Mouse (Mus musculus): ENCODE measurements at regions not wholly inside any gene's neighbourhood (a gene's known extent, or its start where the extent isn't known, plus 50 kb on each side); places are given as distances from the start of the nearest gene placed in this dataset.

- H3K9me3 ChIP-seq, result no peaks in the 10 kb centered on the region
- H3K4me1 ChIP-seq, result no peaks in the 10 kb centered on the region
- H3K27ac ChIP-seq (replicated peaks), result no peak overlapping the region
- no peak for ATAC-seq (ENCODE audit: low FRiP score, low read depth)
- H3K27me3 ChIP-seq, result no peaks in the 10 kb centered on the region
- no peak overlapping the region for H3K4me2 ChIP-seq (replicated peaks)
- no peak overlapping the region for H3K9ac ChIP-seq (replicated peaks)
- H3K4me3 ChIP-seq, result no peak overlapping the region
- WGBS, result 86% methylated on average over 2 of the region's 2 CpGs
- no peaks in the 10 kb centered on the region for H3K36me3 ChIP-seq
Measured at GRCm38 (mm10) chr19:21115693-21116092, 156.4 kb upstream of the Zfand5 start.

GRCm38 (mm10) chr19:21111836-21112235, 157.8 kb upstream of the Tmc1 start:
- no peak overlapping the region for H3K4me2 ChIP-seq (replicated peaks)
- H3K9me3 ChIP-seq, result no peaks in the 10 kb centered on the region
- WGBS, result 91% methylated on average over 5 of the region's 5 CpGs
- H3K9ac ChIP-seq (replicated peaks), result no peak overlapping the region
- no peaks in the 10 kb centered on the region for H3K27me3 ChIP-seq
- H3K27ac ChIP-seq (replicated peaks), result no peak overlapping the region
- H3K36me3 ChIP-seq, result no peaks in the 10 kb centered on the region
- no peaks in the 10 kb centered on the region for H3K4me1 ChIP-seq
- no peak overlapping the region for H3K4me3 ChIP-seq
- no peak for ATAC-seq (ENCODE audit: low FRiP score, low read depth)

DNA sequence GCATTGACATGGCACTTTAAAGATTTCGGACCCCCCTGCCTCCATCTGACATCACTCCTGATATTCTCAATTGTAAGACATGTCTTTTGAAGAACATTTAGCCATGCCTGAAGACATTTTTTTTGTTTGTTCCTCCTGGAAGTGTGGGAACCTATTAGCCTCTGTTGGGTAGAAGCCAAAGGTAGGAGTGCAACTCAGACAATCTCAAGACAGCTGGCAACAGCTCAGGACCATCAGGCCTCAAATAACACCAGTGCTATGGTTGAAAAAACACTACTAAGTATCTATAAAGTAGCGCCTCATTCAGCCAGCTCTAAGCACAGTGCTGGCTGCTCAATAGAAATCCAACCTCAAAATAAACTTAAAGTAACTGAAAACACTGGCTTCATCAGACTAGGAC, 154.3 kb upstream of the Tmc1 start:
- ATAC-seq (ENCODE audit: low FRiP score, low read depth), result no peak
- H3K4me1 ChIP-seq, result no peaks in the 10 kb centered on the region
- no peaks in the 10 kb centered on the region for H3K27me3 ChIP-seq
- WGBS, result 91% methylated on average over 2 of the region's 2 CpGs
- no peaks in the 10 kb centered on the region for H3K9me3 ChIP-seq
- no peak overlapping the region for H3K4me2 ChIP-seq (replicated peaks)
- H3K27ac ChIP-seq (replicated peaks), result no peak overlapping the region
- H3K36me3 ChIP-seq, result no peaks in the 10 kb centered on the region
- H3K9ac ChIP-seq (replicated peaks), result no peak overlapping the region
- no peak overlapping the region for H3K4me3 ChIP-seq

- 66% methylated on average over 3 of the region's 3 CpGs for WGBS
- Histone ChIP-seq H3K9me3 (no peaks in the 10 kb centered on the region), H3K27me3 (no peaks in the 10 kb centered on the region), H3K4me2 (replicated peaks) (no peak overlapping the region), H3K36me3 (no peaks in the 10 kb centered on the region), H3K4me3 (no peak overlapping the region), H3K27ac (replicated peaks) (no peak overlapping the region), H3K4me1 (no peaks in the 10 kb centered on the region), H3K9ac (replicated peaks) (no peak overlapping the region)
- no peak for ATAC-seq (ENCODE audit: low FRiP score, low read depth)
Measured at GRCm38 (mm10) chr19:21107741-21108140, 153.7 kb upstream of the Tmc1 start.

DNA sequence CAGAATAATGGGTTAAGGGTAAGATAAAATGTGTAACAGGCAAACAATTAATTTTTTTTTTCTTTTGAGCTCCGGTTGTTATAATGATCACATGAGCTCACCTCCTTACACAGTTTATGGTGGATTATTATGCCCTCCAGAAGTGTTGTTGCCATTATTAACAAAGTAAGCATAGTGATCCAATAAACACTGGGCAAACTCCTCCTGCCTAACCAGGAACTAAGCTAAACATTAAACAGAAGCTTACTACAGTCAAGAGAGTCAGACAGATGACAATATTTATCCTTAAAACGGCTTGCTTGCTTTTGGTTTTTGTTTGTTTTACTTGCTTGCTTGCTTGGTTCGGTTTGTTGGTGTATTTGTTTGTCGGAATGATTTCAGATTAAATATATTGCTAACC, 153.3 kb upstream of the Tmc1 start:
- 80% methylated on average over 4 of the region's 4 CpGs for WGBS
- no peak overlapping the region for H3K4me2 ChIP-seq (replicated peaks)
- no peaks in the 10 kb centered on the region for H3K36me3 ChIP-seq
- no peak overlapping the region for H3K27ac ChIP-seq (replicated peaks)
- no peak overlapping the region for H3K9ac ChIP-seq (replicated peaks)
- no peaks in the 10 kb centered on the region for H3K4me1 ChIP-seq
- no peaks in the 10 kb centered on the region for H3K27me3 ChIP-seq
- H3K9me3 ChIP-seq, result no peaks in the 10 kb centered on the region
- H3K4me3 ChIP-seq, result no peak overlapping the region
- no peak for ATAC-seq (ENCODE audit: low FRiP score, low read depth)

GRCm38 (mm10) chr19:21106766-21107165, 152.8 kb upstream of the Tmc1 start:
- 94% methylated on average over 10 of the region's 10 CpGs for WGBS
- no peaks in the 10 kb centered on the region for H3K27me3 ChIP-seq
- no peak overlapping the region for H3K4me2 ChIP-seq (replicated peaks)
- no peak overlapping the region for H3K9ac ChIP-seq (replicated peaks)
- ATAC-seq (ENCODE audit: low FRiP score, low read depth), result no peak
- H3K36me3 ChIP-seq, result no peaks in the 10 kb centered on the region
- H3K4me3 ChIP-seq, result no peak overlapping the region
- H3K27ac ChIP-seq (replicated peaks), result no peak overlapping the region
- H3K4me1 ChIP-seq, result no peaks in the 10 kb centered on the region
- no peaks in the 10 kb centered on the region for H3K9me3 ChIP-seq

DNA sequence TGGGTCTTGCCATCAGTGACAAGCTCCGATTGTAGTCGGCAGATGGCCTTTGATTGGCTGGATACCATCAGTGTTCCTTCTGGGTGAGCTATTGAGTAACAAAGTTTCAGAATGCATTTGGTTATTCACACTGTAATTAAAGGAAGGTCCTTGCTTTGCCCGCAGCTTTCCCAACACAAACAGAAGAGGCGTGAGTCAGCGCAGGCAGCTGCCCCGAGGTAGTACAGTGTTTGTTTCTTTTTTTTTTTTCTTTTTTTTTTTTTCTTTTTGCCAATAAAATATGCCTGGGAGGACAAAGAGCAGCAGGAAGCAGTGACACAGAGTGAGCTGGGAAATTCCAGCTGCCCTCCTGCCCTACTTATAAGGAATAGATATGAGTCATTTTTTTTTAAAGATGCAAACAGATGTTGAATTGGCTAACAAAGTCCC, 152.3 kb upstream of the Tmc1 start:
- ATAC-seq (ENCODE audit: low FRiP score, low read depth), result no peak
- H3K27me3 ChIP-seq, result no peaks in the 10 kb centered on the region
- H3K9me3 ChIP-seq, result no peaks in the 10 kb centered on the region
- no peaks in the 10 kb centered on the region for H3K36me3 ChIP-seq
- no peak overlapping the region for H3K4me2 ChIP-seq (replicated peaks)
- H3K27ac ChIP-seq (replicated peaks), result no peak overlapping the region
- no peaks in the 10 kb centered on the region for H3K4me1 ChIP-seq
- no peak overlapping the region for H3K9ac ChIP-seq (replicated peaks)
- 66% methylated on average over 6 of the region's 6 CpGs for WGBS
- H3K4me3 ChIP-seq, result no peak overlapping the region

GRCm38 (mm10) chr19:21105004-21105403, 151.0 kb upstream of the Tmc1 start:
- WGBS, result 81% methylated on average over 6 of the region's 6 CpGs

DNA sequence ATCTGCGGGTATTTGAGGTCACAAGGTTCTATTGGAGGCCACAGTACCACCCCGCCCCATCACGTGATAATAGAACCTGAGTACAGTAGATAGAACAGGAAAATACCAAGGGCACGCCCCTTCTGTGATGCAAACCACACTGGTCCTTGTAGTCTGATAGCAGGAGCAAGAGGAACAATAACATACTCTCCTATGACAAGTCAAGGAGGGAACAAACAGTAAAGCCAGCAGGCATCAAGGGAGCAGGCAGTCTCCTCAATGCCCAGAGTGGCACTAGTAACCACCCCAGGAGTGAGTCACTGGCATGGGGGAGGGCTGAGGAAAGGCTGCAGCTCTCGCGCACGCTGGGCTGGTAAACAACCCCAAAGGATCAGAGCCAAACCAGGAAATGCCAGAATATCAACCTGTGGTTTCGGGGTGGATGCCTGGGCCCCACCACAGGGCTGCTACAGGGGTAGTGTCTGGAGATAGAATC, 150.5 kb upstream of the Tmc1 start:
- H3K4me2 ChIP-seq (replicated peaks), result no peak overlapping the region
- no peak overlapping the region for H3K9ac ChIP-seq (replicated peaks)
- ATAC-seq (ENCODE audit: low FRiP score, low read depth), result no peak
- no peaks in the 10 kb centered on the region for H3K4me1 ChIP-seq
- 86% methylated on average over 8 of the region's 8 CpGs for WGBS
- no peaks in the 10 kb centered on the region for H3K27me3 ChIP-seq
- no peaks in the 10 kb centered on the region for H3K9me3 ChIP-seq
- H3K4me3 ChIP-seq, result no peak overlapping the region
- no peaks in the 10 kb centered on the region for H3K36me3 ChIP-seq
- H3K27ac ChIP-seq (replicated peaks), result no peak overlapping the region

More at GRCm38 (mm10) chr19:21105004-21105403, 151.0 kb upstream of the Tmc1 start:
- Histone ChIP-seq H3K36me3 (no peaks in the 10 kb centered on the region), H3K27ac (replicated peaks) (no peak overlapping the region), H3K9me3 (no peaks in the 10 kb centered on the region), H3K4me3 (no peak overlapping the region), H3K4me2 (replicated peaks) (no peak overlapping the region), H3K4me1 (no peaks in the 10 kb centered on the region), H3K9ac (replicated peaks) (no peak overlapping the region), H3K27me3 (no peaks in the 10 kb centered on the region)
- no peak for ATAC-seq (ENCODE audit: low FRiP score, low read depth)

DNA sequence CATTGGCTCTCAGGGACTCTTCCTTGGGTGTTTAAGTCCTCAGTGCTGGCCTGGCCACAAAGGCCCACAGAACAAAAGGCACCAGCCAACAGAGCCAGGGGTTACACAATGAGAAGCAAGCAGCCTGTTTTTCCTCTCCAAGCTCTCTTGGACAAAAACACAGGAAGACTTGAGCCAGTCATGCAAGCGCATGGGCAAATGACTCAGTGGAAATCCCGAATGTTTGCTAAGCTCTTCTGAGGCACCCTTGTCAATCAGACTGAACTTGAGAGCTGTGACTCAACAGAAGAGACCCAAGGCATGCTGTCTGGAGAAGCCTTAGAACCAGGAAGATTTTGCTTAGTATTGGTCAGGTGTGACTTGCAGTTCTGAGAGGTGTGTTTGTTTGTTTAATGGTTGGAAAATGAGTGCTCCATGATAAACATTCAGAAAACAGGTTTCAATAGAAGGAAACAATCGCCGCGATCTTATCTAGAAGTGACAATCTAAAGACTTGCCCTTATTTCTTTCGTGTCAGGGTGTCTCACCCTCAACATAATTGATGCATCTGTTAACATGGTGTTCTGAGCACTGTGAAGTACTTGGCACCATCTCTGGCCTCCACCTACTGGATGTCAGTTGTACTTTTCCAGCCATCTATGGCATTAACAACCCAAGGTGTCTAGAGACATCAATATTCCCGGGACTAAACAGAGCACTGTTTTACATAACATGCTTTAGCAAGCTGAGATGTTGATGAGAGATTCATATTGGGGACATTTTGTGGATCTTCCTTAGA, 124.0 kb upstream of the Tmc1 start:
- 72% methylated on average over 7 of the region's 7 CpGs for WGBS
- no peak overlapping the region for H3K27ac ChIP-seq (replicated peaks)
- no peaks in the 10 kb centered on the region for H3K4me1 ChIP-seq
- H3K27me3 ChIP-seq, result no peaks in the 10 kb centered on the region
- ATAC-seq (ENCODE audit: low FRiP score, low read depth), result no peak
- no peaks in the 10 kb centered on the region for H3K36me3 ChIP-seq
- no peak overlapping the region for H3K9ac ChIP-seq (replicated peaks)
- H3K9me3 ChIP-seq, result no peaks in the 10 kb centered on the region
- no peak overlapping the region for H3K4me3 ChIP-seq
- no peak overlapping the region for H3K4me2 ChIP-seq (replicated peaks)

GRCm38 (mm10) chr19:21068381-21068780, 114.4 kb upstream of the Tmc1 start:
- ATAC-seq (ENCODE audit: low FRiP score, low read depth), result no peak
- H3K9me3 ChIP-seq, result no peaks in the 10 kb centered on the region
- H3K4me2 ChIP-seq (replicated peaks), result no peak overlapping the region
- H3K27me3 ChIP-seq, result no peaks in the 10 kb centered on the region
- H3K36me3 ChIP-seq, result no peaks in the 10 kb centered on the region
- 92% methylated on average over 7 of the region's 7 CpGs for WGBS
- no peak overlapping the region for H3K27ac ChIP-seq (replicated peaks)
- no peak overlapping the region for H3K4me3 ChIP-seq
- H3K9ac ChIP-seq (replicated peaks), result no peak overlapping the region
- no peaks in the 10 kb centered on the region for H3K4me1 ChIP-seq

- H3K9me3 ChIP-seq, result no peaks in the 10 kb centered on the region
- H3K9ac ChIP-seq (replicated peaks), result no peak overlapping the region
- H3K4me3 ChIP-seq, result no peak overlapping the region
- H3K27me3 ChIP-seq, result no peaks in the 10 kb centered on the region
- H3K36me3 ChIP-seq, result no peaks in the 10 kb centered on the region
- no peak overlapping the region for H3K4me2 ChIP-seq (replicated peaks)
- no peak overlapping the region for H3K27ac ChIP-seq (replicated peaks)
- H3K4me1 ChIP-seq, result no peaks in the 10 kb centered on the region
- 92% methylated on average over 14 of the region's 14 CpGs for WGBS
- ATAC-seq (ENCODE audit: low FRiP score, low read depth), result no peak
Measured at GRCm38 (mm10) chr19:21066432-21067113, 112.6 kb upstream of the Tmc1 start.
